Mouse (Mus musculus): ENCODE measurements around the gene Siae. TPM values are rescaled to one million over a fixed set of nuclear protein-coding genes. Genes with fewer than 3 reads are reported as not detected.
A peak's percentile ranks its signal among the peaks of the same experiment; 100 is the strongest.

The Siae gene
- polyA plus RNA-seq, 1 experiment from 2014 or later = 7.6 TPM

- Histone ChIP-seq H3K27ac (no peak overlapping the region), H3K4me3 (no peak overlapping the region), H3K27me3 (ENCODE audit: insufficient read depth, poor library complexity, severe bottlenecking) (no peaks in the 10 kb centered on the region), H3K4me1 (no peaks in the 10 kb centered on the region), H3K9me3 (no peaks in the 10 kb centered on the region), H3K36me3 (no peaks in the 10 kb centered on the region)
- DNase-seq (ENCODE audit: low spot score) = no peak
- 81% methylated on average over 2 of the region's 2 CpGs for WGBS
Measured at GRCm38 (mm10) chr9:37600538-37601205, 45.2 kb downstream of the Siae start.

GRCm38 (mm10) chr9:37605089-37605488 is 49.6 kb downstream of the Siae start:
- Histone ChIP-seq H3K9me3 (no peaks in the 10 kb centered on the region), H3K4me3 (no peak overlapping the region), H3K4me1 (no peaks in the 10 kb centered on the region), H3K27ac (no peak overlapping the region), H3K36me3 (no peaks in the 10 kb centered on the region), H3K27me3 (ENCODE audit: insufficient read depth, poor library complexity, severe bottlenecking) (no peaks in the 10 kb centered on the region)
- no peak for DNase-seq (ENCODE audit: low spot score)
- 67% methylated on average over 3 of the region's 3 CpGs for WGBS

GRCm38 (mm10) chr9:37609558-37609957 is 54.1 kb downstream of the Siae start:
- Histone ChIP-seq H3K27ac (no peak overlapping the region), H3K4me3 (no peak overlapping the region), H3K9me3 (no peaks in the 10 kb centered on the region), H3K36me3 (no peaks in the 10 kb centered on the region), H3K27me3 (ENCODE audit: insufficient read depth, poor library complexity, severe bottlenecking) (no peaks in the 10 kb centered on the region), H3K4me1 (no peaks in the 10 kb centered on the region)
- WGBS = 74% methylated on average over 4 of the region's 4 CpGs
- DNase-seq (ENCODE audit: low spot score) = no peak

GRCm38 (mm10) chr9:37613182-37613910 is 57.8 kb downstream of the Siae start, which contains the start of gene Spa17:
Gene Spa17 (minus strand): TSS chr9:37613722.
- Histone ChIP-seq H3K27ac (peak within 1 kb of the TSS; percentile 90), H3K4me3 (peak within 1 kb of the TSS; percentile 77), H3K9me3 (no peaks in the 10 kb centered on the region), H3K27me3 (ENCODE audit: insufficient read depth, poor library complexity, severe bottlenecking) (no peaks in the 10 kb centered on the region), H3K36me3 (no peaks in the 10 kb centered on the region), H3K4me1 (no peaks in the 10 kb centered on the region)
- peak; percentile 95 for DNase-seq (ENCODE audit: low spot score)
- WGBS = under 1% methylated on average over 45 of the region's 45 CpGs

GRCm38 (mm10) chr9:37613911-37614280 is 58.4 kb downstream of the Siae start:
- Histone ChIP-seq H3K4me1 (no peaks in the 10 kb centered on the region), H3K27me3 (ENCODE audit: insufficient read depth, poor library complexity, severe bottlenecking) (no peaks in the 10 kb centered on the region), H3K4me3 (peak overlapping the region; percentile 77), H3K27ac (peak overlapping the region; percentile 90), H3K36me3 (no peaks in the 10 kb centered on the region), H3K9me3 (no peaks in the 10 kb centered on the region)
- no peak for DNase-seq (ENCODE audit: low spot score)
- WGBS = 23% methylated on average over 6 of the region's 6 CpGs

GRCm38 (mm10) chr9:37614316-37614715 is 58.8 kb downstream of the Siae start:
- Histone ChIP-seq H3K36me3 (no peaks in the 10 kb centered on the region), H3K27ac (no peak overlapping the region), H3K9me3 (no peaks in the 10 kb centered on the region), H3K27me3 (ENCODE audit: insufficient read depth, poor library complexity, severe bottlenecking) (no peaks in the 10 kb centered on the region), H3K4me3 (peak overlapping the region; percentile 77), H3K4me1 (no peaks in the 10 kb centered on the region)
- no peak for DNase-seq (ENCODE audit: low spot score)

- no peaks in the 10 kb centered on the region for H3K4me1 ChIP-seq
- no peak overlapping the region for H3K27ac ChIP-seq
- no peak for DNase-seq (ENCODE audit: low spot score)
- 73% methylated on average over 5 of the region's 5 CpGs for WGBS
- no peaks in the 10 kb centered on the region for H3K9me3 ChIP-seq
- H3K4me3 ChIP-seq = no peak overlapping the region
- H3K27me3 ChIP-seq (ENCODE audit: insufficient read depth, poor library complexity, severe bottlenecking) = 0 out of 2 replicates have a peak, but pooled peaks cover 2% of the 10 kb centered on the region
- no peaks in the 10 kb centered on the region for H3K36me3 ChIP-seq
Measured at GRCm38 (mm10) chr9:37615220-37615619, 59.7 kb downstream of the Siae start.

GRCm38 (mm10) chr9:37616770-37617169 is 61.3 kb downstream of the Siae start:
- 54% methylated on average over 2 of the region's 2 CpGs for WGBS
- no peak overlapping the region for H3K27ac ChIP-seq
- H3K9me3 ChIP-seq = no peaks in the 10 kb centered on the region
- H3K36me3 ChIP-seq = no peaks in the 10 kb centered on the region
- no peak for DNase-seq (ENCODE audit: low spot score)
- H3K4me1 ChIP-seq = no peaks in the 10 kb centered on the region
- H3K4me3 ChIP-seq = no peak overlapping the region
- 0 out of 2 replicates have a peak, but pooled peaks cover 4% of the 10 kb centered on the region for H3K27me3 ChIP-seq (ENCODE audit: insufficient read depth, poor library complexity, severe bottlenecking)

- Histone ChIP-seq H3K4me3 (no peak overlapping the region), H3K27me3 (ENCODE audit: insufficient read depth, poor library complexity, severe bottlenecking) (0 out of 2 replicates have a peak, but pooled peaks cover 4% of the 10 kb centered on the region), H3K27ac (no peak overlapping the region), H3K9me3 (no peaks in the 10 kb centered on the region), H3K4me1 (peaks cover 9% of the 10 kb centered on the region; the same call in 1 of the 2 replicates), H3K36me3 (no peaks in the 10 kb centered on the region)
- 84% methylated on average over 6 of the region's 6 CpGs for WGBS
- no peak for DNase-seq (ENCODE audit: low spot score)
Measured at GRCm38 (mm10) chr9:37621290-37621689, 65.8 kb downstream of the Siae start.

GRCm38 (mm10) chr9:37623981-37624380 is 68.5 kb downstream of the Siae start:
- WGBS = 77% methylated on average over 3 of the region's 3 CpGs
- Histone ChIP-seq H3K4me3 (no peak overlapping the region), H3K4me1 (peaks cover 11% of the 10 kb centered on the region; the same call in 1 of the 2 replicates), H3K9me3 (no peaks in the 10 kb centered on the region), H3K27me3 (ENCODE audit: insufficient read depth, poor library complexity, severe bottlenecking) (0 out of 2 replicates have a peak, but pooled peaks cover 4% of the 10 kb centered on the region), H3K36me3 (no peaks in the 10 kb centered on the region), H3K27ac (no peak overlapping the region)
- DNase-seq (ENCODE audit: low spot score) = no peak

GRCm38 (mm10) chr9:37624502-37624901 is 69.0 kb downstream of the Siae start:
- H3K4me3 ChIP-seq = no peak overlapping the region
- no peaks in the 10 kb centered on the region for H3K36me3 ChIP-seq
- no peak for DNase-seq (ENCODE audit: low spot score)
- no peaks in the 10 kb centered on the region for H3K9me3 ChIP-seq
- H3K27ac ChIP-seq = no peak overlapping the region
- 0 out of 2 replicates have a peak, but pooled peaks cover 4% of the 10 kb centered on the region for H3K27me3 ChIP-seq (ENCODE audit: insufficient read depth, poor library complexity, severe bottlenecking)
- 80% methylated on average over 1 of the region's 1 CpGs for WGBS
- peaks cover 11% of the 10 kb centered on the region; the same call in 1 of the 2 replicates for H3K4me1 ChIP-seq

GRCm38 (mm10) chr9:37625129-37625528 is 69.6 kb downstream of the Siae start:
- peaks cover 11% of the 10 kb centered on the region; the same call in 1 of the 2 replicates for H3K4me1 ChIP-seq
- H3K9me3 ChIP-seq = no peaks in the 10 kb centered on the region
- H3K36me3 ChIP-seq = no peaks in the 10 kb centered on the region
- no peak for DNase-seq (ENCODE audit: low spot score)
- 0 out of 2 replicates have a peak, but pooled peaks cover 3% of the 10 kb centered on the region for H3K27me3 ChIP-seq (ENCODE audit: insufficient read depth, poor library complexity, severe bottlenecking)
- no peak overlapping the region for H3K27ac ChIP-seq
- no peak overlapping the region for H3K4me3 ChIP-seq
- 60% methylated on average over 3 of the region's 3 CpGs for WGBS

- 22% methylated on average over 7 of the region's 7 CpGs for WGBS
Measured at GRCm38 (mm10) chr9:37625641-37626040, 70.1 kb downstream of the Siae start.

More at GRCm38 (mm10) chr9:37625641-37626040, 70.1 kb downstream of the Siae start:
- Histone ChIP-seq H3K27ac (no peak overlapping the region), H3K9me3 (no peaks in the 10 kb centered on the region), H3K27me3 (ENCODE audit: insufficient read depth, poor library complexity, severe bottlenecking) (no peaks in the 10 kb centered on the region), H3K4me1 (peaks cover 11% of the 10 kb centered on the region; the same call in 1 of the 2 replicates), H3K4me3 (no peak overlapping the region), H3K36me3 (no peaks in the 10 kb centered on the region)
- DNase-seq (ENCODE audit: low spot score) = no peak

All from heart, embryonic 10.5 days (tissue).